Mouse (Mus musculus): ENCODE measurements around the gene Sik3. TPM values are rescaled to one million over a fixed set of nuclear protein-coding genes. Genes with fewer than 3 reads are reported as not detected.

Gene Sik3
- total and polyA plus RNA-seq, 2 experiments from 2014 or later: 12.5 to 38.4 TPM

DNA sequence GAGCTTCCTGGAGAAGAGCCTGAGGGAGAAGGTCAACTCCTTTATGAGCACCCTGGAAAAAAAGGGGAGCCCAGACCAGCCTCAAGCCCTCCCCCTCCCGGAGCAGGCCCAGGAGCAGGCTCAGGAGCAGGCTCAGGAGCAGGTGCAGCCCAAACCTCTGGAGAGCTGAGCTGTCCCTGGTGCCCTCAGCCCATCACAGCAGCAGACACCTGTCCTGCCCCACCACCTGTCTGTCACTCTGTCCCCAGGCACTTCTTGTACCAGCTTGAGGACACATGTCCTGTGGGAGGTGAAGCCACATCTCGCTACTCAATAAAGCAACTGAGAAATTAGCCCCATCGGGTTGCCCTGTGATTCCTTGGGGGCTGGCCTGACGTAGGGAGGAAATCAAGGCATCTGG, 230.5 kb downstream of the Sik3 start:
- TF ChIP-seq CTCF (IDR thresholded peaks at IDR 0.05): no peak

DNA sequence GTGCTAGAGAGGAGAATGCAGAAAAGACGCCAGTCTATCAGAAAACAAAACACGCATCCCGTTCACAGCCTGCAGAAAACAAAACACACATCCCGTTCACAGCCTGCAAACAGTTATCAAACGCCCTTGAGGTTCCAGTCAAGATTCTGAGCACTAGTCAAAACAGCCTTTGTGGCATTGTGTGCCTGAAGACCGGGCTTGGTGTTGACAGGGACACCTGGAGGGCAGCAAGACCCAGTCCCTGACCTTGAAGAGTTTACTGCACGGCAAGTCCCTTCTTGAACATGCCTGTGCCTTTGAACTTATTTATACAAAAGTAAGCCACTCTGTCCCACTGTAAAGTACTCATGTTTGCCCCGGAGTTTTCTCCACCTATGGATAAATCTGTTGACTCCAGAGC, 231.0 kb downstream of the Sik3 start:
- Histone ChIP-seq H3K4me1 (ENCODE audit: insufficient read depth, low read length) (no peaks in the 10 kb centered on the region), H3K27ac (ENCODE audit: low read depth, low read length) (no peak overlapping the region), H3K4me3 (ENCODE audit: low read depth, low read length) (no peak overlapping the region), H3K36me3 (ENCODE audit: insufficient read depth, low read length) (no peaks in the 10 kb centered on the region), H3K4me2 (ENCODE audit: low read depth, low read length, poor library complexity, severe bottlenecking) (no peak overlapping the region), H3K27me3 (ENCODE audit: insufficient read depth, low read length) (0 out of 2 replicates have a peak, but pooled peaks cover 4% of the 10 kb centered on the region), H3K9ac (replicated peaks; ENCODE audit: low read length, poor library complexity, severe bottlenecking) (no peak overlapping the region), H3K9me3 (ENCODE audit: low read length) (no peaks in the 10 kb centered on the region)
- TF ChIP-seq CTCF (IDR thresholded peaks at IDR 0.05): no peak
- 58% methylated on average over 8 of the region's 8 CpGs for WGBS
- DNase-seq (ENCODE audit: low spot score): no peak
- ATAC-seq (ENCODE audit: low FRiP score): no peak

More for the DNA sequence above, 230.5 kb downstream of the Sik3 start:
- no peaks in the 10 kb centered on the region for H3K4me1 ChIP-seq (ENCODE audit: insufficient read depth, low read length)
- H3K27ac ChIP-seq (ENCODE audit: low read depth, low read length): no peak overlapping the region
- WGBS: 74% methylated on average over 4 of the region's 4 CpGs
- no peaks in the 10 kb centered on the region for H3K9me3 ChIP-seq (ENCODE audit: low read length)
- H3K36me3 ChIP-seq (ENCODE audit: insufficient read depth, low read length): no peaks in the 10 kb centered on the region
- H3K9ac ChIP-seq (replicated peaks; ENCODE audit: low read length, poor library complexity, severe bottlenecking): no peak overlapping the region
- no peak overlapping the region for H3K4me2 ChIP-seq (ENCODE audit: low read depth, low read length, poor library complexity, severe bottlenecking)
- ATAC-seq (ENCODE audit: low FRiP score) (no peak), DNase-seq (ENCODE audit: low spot score) (no peak)
- 0 out of 2 replicates have a peak, but pooled peaks cover under 1% of the 10 kb centered on the region for H3K27me3 ChIP-seq (ENCODE audit: insufficient read depth, low read length)
- no peak overlapping the region for H3K4me3 ChIP-seq (ENCODE audit: low read depth, low read length)

DNA sequence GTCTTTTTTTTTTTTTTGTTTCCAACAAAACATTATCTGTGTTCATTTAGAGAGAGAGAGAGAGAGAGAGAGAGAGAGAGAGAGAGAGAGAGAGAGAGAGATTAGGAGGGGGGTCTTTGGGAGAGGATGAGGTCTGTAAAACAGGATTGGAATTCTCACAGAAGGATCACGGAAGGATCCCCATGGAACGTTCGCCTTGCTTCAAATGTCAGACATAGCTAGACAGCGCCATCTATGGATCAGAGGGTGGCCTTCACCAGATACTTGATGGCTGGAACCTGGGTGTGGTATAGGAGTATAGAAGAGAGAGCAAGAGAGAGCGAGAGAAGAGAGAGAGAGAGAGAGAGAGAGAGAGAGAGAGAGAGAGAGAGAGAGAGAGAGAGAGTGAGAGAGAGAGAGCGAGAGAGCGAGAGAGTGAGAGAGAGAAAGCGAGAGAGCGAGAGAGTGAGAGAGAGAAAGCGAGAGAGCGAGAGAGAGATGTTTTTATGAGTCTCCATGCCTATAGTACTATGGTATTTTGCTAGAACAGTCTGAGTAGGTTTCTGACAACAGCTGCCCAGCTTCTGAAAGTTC, 234.2 kb downstream of the Sik3 start:
- Histone ChIP-seq H3K4me3 (ENCODE audit: low read depth, low read length) (no peak overlapping the region), H3K4me2 (ENCODE audit: low read depth, low read length, poor library complexity, severe bottlenecking) (no peak overlapping the region), H3K27ac (ENCODE audit: low read depth, low read length) (no peak overlapping the region), H3K9ac (replicated peaks; ENCODE audit: low read length, poor library complexity, severe bottlenecking) (no peak overlapping the region), H3K9me3 (ENCODE audit: low read length) (no peaks in the 10 kb centered on the region), H3K36me3 (ENCODE audit: insufficient read depth, low read length) (no peaks in the 10 kb centered on the region), H3K27me3 (ENCODE audit: insufficient read depth, low read length) (0 out of 2 replicates have a peak, but pooled peaks cover 4% of the 10 kb centered on the region), H3K4me1 (ENCODE audit: insufficient read depth, low read length) (no peaks in the 10 kb centered on the region)
- peak; percentile 74; the same call in 1 of the 2 replicates for ATAC-seq (ENCODE audit: low FRiP score)
- WGBS: 22% methylated on average over 11 of the region's 11 CpGs
- DNase-seq (ENCODE audit: low spot score): peak; percentile 93
- TF ChIP-seq CTCF (IDR thresholded peaks at IDR 0.05): peak; percentile 94

DNA sequence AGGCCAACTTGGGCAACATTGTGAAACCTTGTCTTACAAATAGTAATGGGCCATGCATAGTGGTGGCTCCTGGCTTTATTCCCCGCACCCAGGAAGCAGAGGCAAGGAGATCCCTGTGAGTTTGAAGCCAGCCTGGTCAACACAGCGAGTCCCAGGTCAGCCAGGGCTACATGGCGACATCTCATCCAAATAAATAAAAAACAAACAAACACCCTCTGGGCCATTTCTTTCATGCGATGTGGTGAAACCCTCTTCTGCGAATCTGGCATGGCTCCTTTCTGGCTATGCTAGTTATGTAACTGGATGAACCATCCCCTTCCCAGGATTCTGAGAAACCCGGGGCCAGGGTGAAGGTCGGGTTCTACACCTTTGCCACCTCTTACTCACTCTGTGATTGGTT, 243.6 kb downstream of the Sik3 start:
- ATAC-seq (ENCODE audit: low FRiP score): no peak
- no peak overlapping the region for H3K4me3 ChIP-seq (ENCODE audit: low read depth, low read length)
- H3K4me1 ChIP-seq (ENCODE audit: insufficient read depth, low read length): no peaks in the 10 kb centered on the region
- peaks cover 6% of the 10 kb centered on the region for H3K27me3 ChIP-seq (ENCODE audit: insufficient read depth, low read length)
- H3K27ac ChIP-seq (ENCODE audit: low read depth, low read length): no peak overlapping the region
- H3K9ac ChIP-seq (replicated peaks; ENCODE audit: low read length, poor library complexity, severe bottlenecking): no peak overlapping the region
- H3K9me3 ChIP-seq (ENCODE audit: low read length): no peaks in the 10 kb centered on the region
- no peak overlapping the region for H3K4me2 ChIP-seq (ENCODE audit: low read depth, low read length, poor library complexity, severe bottlenecking)
- DNase-seq (ENCODE audit: low spot score): no peak
- H3K36me3 ChIP-seq (ENCODE audit: insufficient read depth, low read length): no peaks in the 10 kb centered on the region
- 90% methylated on average over 7 of the region's 7 CpGs for WGBS
- TF ChIP-seq CTCF (IDR thresholded peaks at IDR 0.05): no peak

DNA sequence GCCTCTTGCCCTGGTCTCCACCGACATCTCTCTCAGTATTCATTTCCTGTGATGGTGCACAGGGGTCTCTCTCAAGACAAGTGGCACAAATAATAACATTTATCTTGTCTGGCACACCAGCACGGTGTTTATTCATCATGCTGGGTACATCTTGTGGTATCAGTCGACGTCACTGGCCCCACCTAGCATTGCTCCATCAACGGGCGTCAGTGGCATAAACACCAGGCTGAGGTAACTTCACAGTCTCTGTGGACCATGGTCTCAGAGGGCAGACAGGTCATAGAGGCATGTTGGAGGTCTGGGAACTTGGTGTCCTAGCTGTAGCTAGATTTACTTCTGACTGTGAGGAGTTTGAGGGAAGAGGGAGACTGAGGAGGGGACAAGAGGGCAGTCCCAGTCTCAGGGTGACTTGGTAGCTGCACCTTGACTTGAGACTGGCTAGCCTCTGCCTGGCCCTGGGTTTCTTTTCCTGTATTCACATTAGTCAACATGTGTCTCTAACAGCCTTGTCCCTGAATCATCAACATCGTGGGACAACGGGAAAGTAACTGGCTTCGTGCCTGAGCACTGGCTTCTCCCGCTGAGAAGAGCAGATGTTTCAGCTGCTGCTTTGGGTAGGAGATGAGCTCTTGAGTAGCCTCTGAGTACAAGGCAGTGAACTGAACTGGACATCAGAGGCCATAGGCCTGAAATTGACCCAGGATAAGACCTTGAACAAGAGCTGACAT, 244.2 kb downstream of the Sik3 start:
- DNase-seq (ENCODE audit: low spot score) (no peak), ATAC-seq (ENCODE audit: low FRiP score) (no peak)
- no peak overlapping the region for H3K4me3 ChIP-seq (ENCODE audit: low read depth, low read length)
- H3K27me3 ChIP-seq (ENCODE audit: insufficient read depth, low read length): peaks cover 6% of the 10 kb centered on the region
- no peak overlapping the region for H3K9ac ChIP-seq (replicated peaks; ENCODE audit: low read length, poor library complexity, severe bottlenecking)
- no peak for TF ChIP-seq CTCF (IDR thresholded peaks at IDR 0.05)
- H3K36me3 ChIP-seq (ENCODE audit: insufficient read depth, low read length): no peaks in the 10 kb centered on the region
- no peaks in the 10 kb centered on the region for H3K4me1 ChIP-seq (ENCODE audit: insufficient read depth, low read length)
- whole genome bisulfite sequencing: 88% methylated on average over 10 of the region's 10 CpGs
- H3K27ac ChIP-seq (ENCODE audit: low read depth, low read length): no peak overlapping the region
- H3K4me2 ChIP-seq (ENCODE audit: low read depth, low read length, poor library complexity, severe bottlenecking): no peak overlapping the region
- H3K9me3 ChIP-seq (ENCODE audit: low read length): no peaks in the 10 kb centered on the region

DNA sequence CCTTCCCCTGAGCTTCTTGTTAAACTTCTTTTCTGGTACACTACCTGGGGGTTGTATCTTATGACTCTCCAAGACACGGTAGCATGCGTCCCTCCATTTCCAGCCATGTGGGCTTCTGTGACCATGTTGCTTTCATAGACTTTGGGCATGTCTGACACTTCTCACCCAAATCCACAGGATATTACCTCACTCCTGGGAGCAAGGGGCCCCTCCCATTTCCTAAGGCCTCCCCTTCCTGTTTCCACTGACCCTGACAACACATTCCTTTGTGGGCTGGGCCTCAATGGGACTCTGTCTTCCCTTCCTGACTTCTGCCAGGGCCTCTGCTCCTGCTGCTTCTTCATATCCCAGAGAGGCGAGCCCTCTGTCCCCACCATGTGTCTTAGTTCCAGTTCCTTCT, 244.9 kb downstream of the Sik3 start:
- no peak for TF ChIP-seq CTCF (IDR thresholded peaks at IDR 0.05)
- no peak overlapping the region for H3K4me2 ChIP-seq (ENCODE audit: low read depth, low read length, poor library complexity, severe bottlenecking)
- WGBS: 82% methylated on average over 3 of the region's 3 CpGs

More for the DNA sequence above, 244.9 kb downstream of the Sik3 start:
- H3K9ac ChIP-seq (replicated peaks; ENCODE audit: low read length, poor library complexity, severe bottlenecking): no peak overlapping the region
- DNase-seq (ENCODE audit: low spot score) (no peak), ATAC-seq (ENCODE audit: low FRiP score) (no peak)
- H3K36me3 ChIP-seq (ENCODE audit: insufficient read depth, low read length): no peaks in the 10 kb centered on the region
- H3K27ac ChIP-seq (ENCODE audit: low read depth, low read length): no peak overlapping the region
- H3K4me1 ChIP-seq (ENCODE audit: insufficient read depth, low read length): no peaks in the 10 kb centered on the region
- no peak overlapping the region for H3K4me3 ChIP-seq (ENCODE audit: low read depth, low read length)
- H3K27me3 ChIP-seq (ENCODE audit: insufficient read depth, low read length): peaks cover 6% of the 10 kb centered on the region
- no peaks in the 10 kb centered on the region for H3K9me3 ChIP-seq (ENCODE audit: low read length)
